Mouse (Mus musculus) lung, postnatal 4 days (tissue): ENCODE data around the gene Gm38392.

Experiments
- DNase-seq, 2 experiments: peaks; one replicate each; pipeline ENCODE4 v3.0.0; 2021

The Gm38392 gene

DNA sequence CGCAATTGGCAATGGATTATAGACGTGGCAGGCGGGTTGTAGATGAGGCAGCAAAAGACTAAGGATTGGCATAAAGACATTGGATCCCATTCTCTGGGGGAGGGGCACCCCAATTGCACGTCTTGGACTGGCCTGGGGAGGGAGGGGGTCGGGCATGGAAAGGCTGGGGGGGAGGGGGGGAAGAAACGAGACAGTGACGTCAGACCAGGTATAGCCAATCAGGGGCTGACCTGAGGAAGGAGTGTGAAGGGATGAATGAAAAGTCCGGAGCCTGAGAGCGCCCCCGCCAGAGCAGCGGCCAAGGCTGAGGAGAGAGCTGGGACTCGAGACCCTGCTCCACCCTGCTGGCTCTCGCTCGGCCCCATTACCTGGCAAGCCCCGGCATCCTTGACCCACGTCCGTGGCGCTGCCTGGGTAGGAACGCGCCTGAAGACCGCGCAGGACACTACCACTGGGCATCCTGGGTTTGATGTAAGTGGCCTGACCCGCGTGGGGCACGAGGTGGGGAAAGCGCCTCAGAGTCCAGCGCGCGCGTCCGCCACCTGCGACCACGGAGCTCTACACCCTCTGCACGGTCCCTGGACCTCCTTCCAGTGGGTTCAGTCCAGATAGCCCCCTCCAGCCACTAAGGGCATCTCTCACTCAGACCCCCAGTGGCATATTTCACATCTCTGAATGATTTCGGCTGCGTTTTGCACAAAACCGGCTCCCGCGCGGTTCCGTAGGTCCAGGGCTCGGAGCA is 72.6 kb downstream of the Gm38392 start:
- no peak for DNase-seq

- no peak for DNase-seq
These were observed 74.0 kb downstream of the Gm38392 start for GRCm38 (mm10) chr3:88213019-88213418.

DNA sequence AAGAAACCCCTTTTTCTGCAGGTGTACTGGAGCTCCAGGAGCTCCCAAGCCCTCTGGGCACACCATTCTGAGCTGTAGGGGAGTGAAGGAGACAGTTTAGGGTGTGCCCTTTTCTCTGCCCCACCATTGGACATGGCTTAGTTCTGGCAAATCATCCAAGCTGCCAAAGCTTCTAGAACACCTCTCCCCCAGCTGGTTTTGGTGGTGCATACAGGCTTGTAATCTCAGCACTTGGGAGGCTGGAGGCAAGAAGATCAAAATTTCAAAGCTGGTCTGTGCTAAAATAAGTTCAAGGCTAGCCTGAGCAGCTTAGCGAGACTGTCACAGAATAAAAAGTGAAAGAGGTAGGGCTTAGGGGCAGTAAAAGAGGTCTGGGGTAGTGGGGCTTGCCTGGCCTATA is 74.7 kb downstream of the Gm38392 start:
- DNase-seq = no peak

- no peak for DNase-seq
These were observed 76.1 kb downstream of the Gm38392 start for GRCm38 (mm10) chr3:88210918-88211317.

- DNase-seq = no peak
These were observed 76.9 kb downstream of the Gm38392 start for GRCm38 (mm10) chr3:88210121-88210520.

DNA sequence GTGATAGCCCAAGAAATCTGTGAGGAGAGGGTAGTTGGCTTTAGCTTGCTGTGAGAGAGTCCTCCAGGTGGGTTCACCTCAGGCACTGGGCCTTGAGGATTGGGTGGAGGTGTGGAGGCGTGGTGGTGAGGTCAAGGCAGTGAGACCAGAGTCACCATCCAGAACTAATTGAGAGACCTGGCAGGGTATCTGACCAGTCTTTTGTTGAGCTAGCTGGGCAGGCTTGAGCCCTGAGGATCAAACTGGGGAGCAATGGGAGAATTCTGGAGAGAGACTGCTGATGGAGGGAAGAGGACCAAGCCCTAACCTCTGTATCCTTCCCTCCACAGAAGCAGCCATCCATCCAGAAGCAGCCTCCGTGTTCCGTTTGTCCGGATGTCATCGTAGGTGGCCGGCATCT is 77.7 kb downstream of the Gm38392 start:
- no peak for DNase-seq

DNA sequence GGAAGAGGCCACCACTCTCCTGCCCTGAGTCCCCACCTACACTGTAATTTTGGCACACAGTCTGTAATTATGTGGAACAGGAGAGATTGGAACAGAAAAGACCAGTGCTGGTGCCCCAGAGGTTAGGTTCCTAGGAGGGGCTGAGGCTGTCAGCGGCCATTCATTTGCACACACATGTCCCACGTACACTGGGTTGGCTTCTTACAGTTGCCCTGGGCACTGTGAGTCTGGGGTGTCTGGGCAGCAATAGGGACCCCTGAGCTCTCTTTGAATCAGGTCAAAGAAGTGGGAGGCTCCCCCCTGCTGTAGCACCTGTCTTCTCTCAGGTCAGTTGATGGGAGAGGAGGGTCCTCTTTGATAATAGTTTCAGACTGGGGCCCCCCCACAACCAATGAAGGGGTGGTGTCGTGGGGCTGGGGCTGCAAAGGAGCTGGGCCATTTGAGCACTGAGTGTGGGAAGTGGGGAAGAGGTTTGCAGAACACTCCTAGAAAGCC is 78.7 kb downstream of the Gm38392 start:
- DNase-seq = no peak

GRCm38 (mm10) chr3:88207451-88208100 is 79.4 kb downstream of the Gm38392 start:
- no peak for DNase-seq

GRCm38 (mm10) chr3:88206901-88207371 is 80.1 kb downstream of the Gm38392 start:
- no peak for DNase-seq

GRCm38 (mm10) chr3:88206500-88206899 is 80.5 kb downstream of the Gm38392 start:
- DNase-seq = no peak

DNA sequence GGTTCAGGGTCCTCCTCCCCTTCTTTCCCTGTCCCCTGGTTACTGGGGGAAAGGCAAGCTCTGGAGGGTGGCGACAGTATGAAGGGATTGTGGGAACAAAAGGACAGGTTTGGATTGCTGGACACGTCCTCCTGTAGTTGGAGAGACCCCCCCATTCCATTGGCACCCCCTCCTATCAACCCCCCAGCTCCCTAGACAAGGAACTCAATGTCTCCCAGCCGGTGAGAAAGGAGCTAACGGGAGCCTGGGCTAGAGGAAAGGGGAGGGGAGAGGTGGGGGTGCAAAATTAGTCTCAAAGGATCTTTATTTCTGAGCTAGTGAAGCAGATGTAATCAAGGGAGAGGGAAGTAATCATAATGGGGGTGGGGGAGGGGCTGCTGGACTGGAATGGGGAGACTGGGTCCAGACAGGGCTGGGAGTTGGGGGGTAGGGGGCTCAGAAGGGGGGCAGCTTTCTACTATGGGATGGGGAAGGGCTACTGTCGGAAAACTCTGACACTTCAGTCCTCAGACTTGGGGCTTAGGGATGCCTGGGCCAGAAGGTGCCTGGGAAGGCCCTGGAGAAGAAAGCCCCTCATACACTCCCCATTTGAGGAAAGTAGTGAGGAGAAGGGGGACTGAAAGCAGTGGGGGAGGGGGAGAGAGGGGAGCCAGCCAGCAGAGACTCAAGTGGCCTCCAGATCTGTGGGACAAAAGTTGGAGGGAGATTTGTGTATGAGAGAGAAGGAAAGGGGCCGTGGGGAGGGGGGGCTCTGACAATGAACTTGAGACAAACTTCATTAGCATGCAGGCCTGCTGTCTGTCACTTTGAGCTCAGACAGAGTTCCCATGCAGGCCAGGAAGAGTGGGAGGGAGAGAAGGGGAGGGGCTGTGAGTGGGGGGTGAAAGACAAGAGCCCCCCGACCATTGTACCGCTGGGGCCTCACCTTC is 81.2 kb downstream of the Gm38392 start:
- no peak for DNase-seq

- DNase-seq = no peak
These were observed 81.8 kb downstream of the Gm38392 start for GRCm38 (mm10) chr3:88205176-88205562.

DNA sequence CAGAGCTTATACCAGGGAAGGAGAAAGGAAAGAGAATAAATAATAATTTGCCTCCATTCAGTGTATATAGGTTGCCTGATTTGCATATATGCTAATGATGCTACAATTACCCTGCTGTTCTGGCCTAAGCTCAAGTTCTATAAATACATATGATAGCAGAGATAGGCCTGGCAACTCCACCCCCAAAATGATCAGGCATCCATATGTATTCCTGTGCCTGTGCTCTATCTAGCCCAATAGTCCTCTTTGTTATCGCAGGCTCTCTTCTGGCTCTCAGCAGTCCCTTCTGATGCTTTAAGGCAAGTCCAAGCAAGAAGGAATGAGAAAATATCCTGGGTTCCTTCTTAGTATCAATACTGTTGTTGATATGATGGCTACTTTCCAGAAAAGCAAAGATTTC is 82.3 kb downstream of the Gm38392 start:
- DNase-seq = no peak

DNA sequence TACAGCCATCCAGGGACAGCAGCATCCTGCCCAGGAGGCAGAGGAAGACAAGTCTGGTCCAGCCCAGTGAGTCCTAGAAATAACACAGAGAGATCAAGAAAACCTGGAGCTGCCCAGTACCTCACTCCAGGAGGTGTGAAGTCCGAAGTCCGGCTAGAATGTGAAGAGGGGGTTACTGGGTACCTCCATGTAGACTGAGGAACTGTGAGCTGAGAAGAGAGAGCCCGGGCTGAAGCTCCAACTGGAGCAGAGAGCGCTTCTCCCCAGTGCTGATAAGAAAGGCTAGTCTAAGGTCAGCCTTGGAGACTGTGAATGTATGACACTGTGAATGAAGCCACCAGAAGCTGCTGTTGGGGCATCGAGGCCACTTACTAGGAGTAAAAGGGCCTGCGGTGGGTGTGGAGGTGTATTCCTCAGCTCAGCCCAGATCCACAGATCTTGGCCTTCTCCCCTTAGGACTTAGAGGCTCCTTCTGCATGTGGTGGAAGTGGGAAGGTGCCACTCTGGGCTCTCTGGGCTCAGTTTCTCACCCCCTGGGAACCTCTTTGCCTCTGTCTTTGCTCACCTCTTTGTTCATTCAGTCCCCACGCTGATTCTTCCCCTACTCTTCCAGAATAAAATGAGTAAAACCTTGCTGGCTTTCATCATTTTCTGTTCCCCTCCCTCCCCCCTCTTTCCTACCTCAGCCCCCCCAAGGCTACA is 82.9 kb downstream of the Gm38392 start:
- no peak for DNase-seq

- no peak for DNase-seq
These were observed 83.6 kb downstream of the Gm38392 start for GRCm38 (mm10) chr3:88203456-88203855.

- no peak for DNase-seq
These were observed 84.0 kb downstream of the Gm38392 start for GRCm38 (mm10) chr3:88202986-88203385.

GRCm38 (mm10) chr3:88201640-88202039 is 85.4 kb downstream of the Gm38392 start:
- no peak for DNase-seq

GRCm38 (mm10) chr3:88200972-88201330 is 86.1 kb downstream of the Gm38392 start:
- DNase-seq = no peak

DNA sequence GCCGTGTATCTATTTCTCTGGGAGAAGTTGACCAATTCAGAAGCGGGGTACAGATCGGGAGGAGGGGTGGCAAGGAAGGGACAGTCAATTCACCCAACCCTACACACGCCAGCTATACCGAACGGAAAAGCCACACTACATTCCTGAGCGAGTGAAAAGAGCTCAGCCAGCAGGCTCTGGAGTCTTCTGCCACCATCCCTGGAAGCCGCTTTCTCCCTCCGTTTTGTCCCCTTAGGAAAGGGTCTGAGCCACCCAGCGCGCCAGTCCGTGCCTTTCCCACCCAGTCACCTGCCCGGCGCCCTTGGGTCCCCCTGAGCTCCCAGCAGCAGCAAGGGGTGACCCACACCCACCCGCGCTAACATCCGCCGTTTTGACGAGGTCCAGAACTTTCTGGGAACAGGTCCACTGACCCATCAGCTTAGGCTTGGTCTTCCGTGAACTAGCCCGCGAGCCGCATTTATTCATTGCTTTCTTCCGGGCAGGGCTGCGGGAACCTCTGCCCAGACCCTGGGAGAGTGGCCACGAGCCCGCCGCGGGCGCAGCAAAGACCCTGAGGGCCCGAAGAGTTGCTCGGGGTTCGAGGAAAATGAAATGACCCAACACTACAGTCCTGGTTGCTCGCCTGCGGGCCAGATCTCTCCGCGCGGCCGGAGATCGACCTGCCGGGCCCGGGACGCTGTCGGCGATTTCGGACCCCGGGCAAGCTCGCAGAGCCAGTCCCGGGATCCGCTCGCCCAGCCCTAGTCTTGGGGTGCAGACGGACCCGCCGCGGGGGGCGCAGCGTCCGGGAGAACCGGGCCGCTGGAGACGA is 86.6 kb downstream of the Gm38392 start:
- peak in 1 of 2 experiments; percentile 8 for DNase-seq

GRCm38 (mm10) chr3:88199541-88200110 is 87.4 kb downstream of the Gm38392 start:
- no peak for DNase-seq

DNA sequence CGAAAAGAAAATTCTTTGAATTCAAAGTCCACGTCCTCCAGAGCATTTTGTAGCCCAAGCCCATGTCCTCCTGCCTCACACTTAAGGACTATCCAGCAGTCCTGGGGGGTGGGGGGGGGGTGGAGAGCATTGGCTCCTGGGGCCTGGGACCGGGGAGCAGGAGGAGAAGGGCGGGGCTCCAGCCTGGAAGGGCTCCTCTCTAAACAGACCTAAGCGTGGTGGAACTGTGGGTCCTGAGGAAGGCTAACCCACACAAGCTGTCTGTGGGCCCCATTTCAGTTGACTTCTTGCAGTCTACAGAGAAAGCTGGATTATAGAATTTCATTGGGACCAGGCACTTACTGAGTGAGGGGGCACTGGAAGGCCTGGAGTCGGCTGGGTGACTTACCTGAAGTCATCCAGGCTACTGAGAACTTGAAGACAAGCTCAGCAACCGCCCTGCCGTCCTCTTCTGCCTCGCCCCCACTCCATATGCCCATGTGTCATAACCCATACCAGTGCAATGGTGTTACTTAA is 88.4 kb downstream of the Gm38392 start:
- DNase-seq = no peak
